Mouse (Mus musculus) neural tube, embryonic 12.5 days (tissue): Measurements from ENCODE around the gene Olfr464. TPM values are rescaled to one million over a fixed set of nuclear protein-coding genes. Genes with fewer than 3 reads are reported as not detected.

ENCODE experiments used
- ATAC-seq: fragments of 200-750 bp; cut with Nextera tagmentation; 2 replicates; pipeline ENCODE4 v1.8.0; 2017; ENCODE audit warnings: low read depth, mild to moderate bottlenecking, moderate TSS enrichment, moderate library complexity; ENCODE audit not compliant: low FRiP score
- H3K27ac ChIP-seq: fragments of 300-500 bp; sonication (generic); 2 replicates; pipeline ENCODE4 v1.5.1; 2016
- H3K27me3 ChIP-seq: fragments of 300-500 bp; sonication (generic); replicated peaks from 2 replicates; pipeline ENCODE4 v1.6.1; 2016; ENCODE audit warnings: mild to moderate bottlenecking
- H3K36me3 ChIP-seq: fragments of 300-500 bp; sonication (generic); 2 replicates; pipeline ENCODE4 v1.6.1; 2016; ENCODE audit warnings: mild to moderate bottlenecking
- H3K4me1 ChIP-seq: fragments of 300-500 bp; sonication (generic); 2 replicates; pipeline ENCODE4 v1.6.1; 2016
- H3K4me2 ChIP-seq: fragments of 300-500 bp; sonication (generic); replicated peaks from 2 replicates; pipeline ENCODE4 v1.6.1; 2016; ENCODE audit warnings: mild to moderate bottlenecking
- H3K4me3 ChIP-seq: fragments of 300-500 bp; sonication (generic); 2 replicates; pipeline ENCODE4 v1.5.1; 2016
- H3K9ac ChIP-seq: fragments of 300-500 bp; sonication (generic); 2 replicates; pipeline ENCODE4 v1.6.1; 2016; ENCODE audit warnings: mild to moderate bottlenecking
- H3K9me3 ChIP-seq: fragments of 300-500 bp; sonication (generic); 2 replicates; pipeline ENCODE4 v1.6.1; 2016; ENCODE audit warnings: mild to moderate bottlenecking
- WGBS: fragments of 180-500 bp; shearing (Covaris S2); methylation state at CpG from one replicate; pipeline ENCODE4 v1.1.7; 2016; 5-methylcytosine and 5-hydroxymethylcytosine counted together
- polyA plus RNA-seq: library from polyadenylated mRNA; unstranded; fragments of >200 nt; fragmentation: Nextera tagmentation; extraction: Ambion mirVana; gene quantifications from 2 replicates; pipeline ENCODE4 v1.2.1, GENCODE M21; 2016

The Olfr464 gene
- not detected in 2 replicates for polyA plus RNA-seq

DNA sequence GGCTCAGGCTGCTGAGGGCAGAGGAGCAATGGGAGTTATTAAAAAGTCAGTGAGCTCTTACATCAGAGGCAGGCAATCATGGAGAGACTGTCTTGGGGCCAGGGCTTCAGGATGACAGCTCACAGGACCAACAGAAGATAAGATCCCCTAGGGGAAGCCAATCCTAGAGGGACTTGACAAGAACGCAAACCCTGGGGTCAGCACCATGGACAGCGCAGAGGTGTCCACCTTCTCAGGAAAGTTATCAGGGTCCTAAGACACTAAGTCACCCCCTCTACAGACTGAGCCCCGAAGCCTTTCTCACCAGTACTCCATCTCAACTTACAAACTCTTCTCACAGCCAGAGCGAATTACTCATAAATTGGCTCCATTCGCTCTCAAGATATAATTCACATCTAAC, at the start of gene Olfr464:
Gene Olfr464 (minus strand): TSS at position 2 of the 400 bp plus-strand sequence.
- Histone ChIP-seq H3K9ac (no peak within 1 kb of the TSS), H3K27me3 (no peaks in the 10 kb centered on the region), H3K36me3 (no peaks in the 10 kb centered on the region), H3K27ac (no peak within 1 kb of the TSS), H3K9me3 (no peaks in the 10 kb centered on the region), H3K4me2 (no peak within 1 kb of the TSS), H3K4me1 (no peaks in the 10 kb centered on the region), H3K4me3 (no peak within 1 kb of the TSS)
- 39% methylated on average over 5 of the region's 5 CpGs for WGBS
- ATAC-seq: no peak

DNA sequence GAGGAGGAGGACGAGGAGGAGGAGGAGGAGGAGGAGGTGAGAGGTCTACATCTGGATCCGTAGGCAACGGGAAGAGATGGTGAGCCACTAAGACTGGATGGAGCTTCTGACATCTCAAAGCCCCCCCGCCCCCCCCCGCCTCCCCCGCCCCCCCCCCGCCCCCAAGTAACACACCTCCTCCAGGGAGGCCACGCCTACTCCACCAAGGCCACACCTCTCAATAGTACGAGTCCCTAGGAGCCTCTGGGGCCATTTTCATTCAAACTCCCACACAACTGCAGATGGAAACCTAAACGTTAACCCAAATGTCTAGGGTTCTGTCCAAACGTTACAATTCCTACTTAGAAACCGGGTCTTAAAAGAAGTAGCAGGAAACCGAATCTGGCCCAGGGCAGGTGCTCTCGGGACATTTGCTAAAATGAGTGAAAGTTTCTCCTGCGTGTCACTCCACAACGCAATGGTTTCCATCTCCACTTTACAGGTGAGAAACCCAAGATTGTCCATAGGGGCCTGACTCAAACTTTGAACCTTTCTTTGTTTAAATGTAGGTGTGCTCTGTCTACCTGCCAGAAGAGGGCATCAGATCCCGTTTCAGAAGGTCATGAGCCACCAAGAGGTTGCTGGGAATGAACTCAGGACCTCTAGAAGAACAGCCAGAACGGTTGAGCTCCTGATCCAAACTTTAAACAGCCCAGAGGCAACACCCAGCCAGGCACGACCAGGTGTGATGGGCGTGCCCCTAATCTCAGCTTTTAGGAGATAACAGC, 47.8 kb upstream of the Olfr464 start:
- Histone ChIP-seq H3K4me3 (no peak overlapping the region), H3K9me3 (no peaks in the 10 kb centered on the region), H3K9ac (no peak overlapping the region), H3K36me3 (no peaks in the 10 kb centered on the region), H3K4me1 (0 out of 2 replicates have a peak, but pooled peaks cover 6% of the 10 kb centered on the region), H3K27ac (no peak overlapping the region), H3K4me2 (peak overlapping the region; percentile 48), H3K27me3 (no peaks in the 10 kb centered on the region)
- ATAC-seq: no peak
- 24% methylated on average over 15 of the region's 20 CpGs for WGBS

DNA sequence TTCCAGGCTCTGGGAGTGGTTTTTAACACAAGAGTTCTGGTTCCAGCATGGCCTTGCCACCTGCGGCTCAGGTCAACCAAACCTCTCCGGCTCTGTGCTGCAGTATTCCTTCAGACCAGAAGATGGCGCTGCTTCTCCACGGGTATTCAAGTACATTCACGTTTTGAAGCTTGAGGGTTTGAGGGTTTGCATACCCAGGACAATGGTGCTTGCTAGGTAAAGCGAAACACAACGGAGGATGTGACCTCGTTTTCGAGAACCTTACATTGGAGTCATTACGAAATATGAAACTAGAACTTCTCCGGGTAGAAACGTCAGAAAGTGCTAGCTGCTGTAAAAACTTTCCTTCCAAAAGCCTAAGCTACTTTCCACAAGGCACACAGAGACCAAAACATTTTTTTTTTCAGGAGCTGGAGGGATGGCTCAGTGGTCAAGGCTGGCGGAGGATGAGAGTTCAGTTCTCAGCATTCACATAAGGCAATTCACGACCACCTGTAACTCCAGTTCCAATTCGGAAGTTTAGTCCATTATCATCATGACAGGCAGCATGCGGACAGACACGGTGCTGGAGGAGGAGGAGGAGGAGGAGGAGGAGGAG, 47.0 kb upstream of the Olfr464 start:
- H3K4me2 ChIP-seq: peak overlapping the region; percentile 48
- H3K27me3 ChIP-seq: no peaks in the 10 kb centered on the region
- H3K36me3 ChIP-seq: no peaks in the 10 kb centered on the region
- WGBS: 3% methylated on average over 17 of the region's 17 CpGs
- H3K4me1 ChIP-seq: 0 out of 2 replicates have a peak, but pooled peaks cover 6% of the 10 kb centered on the region
- no peaks in the 10 kb centered on the region for H3K9me3 ChIP-seq
- no peak for ATAC-seq
- no peak overlapping the region for H3K27ac ChIP-seq
- no peak overlapping the region for H3K4me3 ChIP-seq
- H3K9ac ChIP-seq: no peak overlapping the region

DNA sequence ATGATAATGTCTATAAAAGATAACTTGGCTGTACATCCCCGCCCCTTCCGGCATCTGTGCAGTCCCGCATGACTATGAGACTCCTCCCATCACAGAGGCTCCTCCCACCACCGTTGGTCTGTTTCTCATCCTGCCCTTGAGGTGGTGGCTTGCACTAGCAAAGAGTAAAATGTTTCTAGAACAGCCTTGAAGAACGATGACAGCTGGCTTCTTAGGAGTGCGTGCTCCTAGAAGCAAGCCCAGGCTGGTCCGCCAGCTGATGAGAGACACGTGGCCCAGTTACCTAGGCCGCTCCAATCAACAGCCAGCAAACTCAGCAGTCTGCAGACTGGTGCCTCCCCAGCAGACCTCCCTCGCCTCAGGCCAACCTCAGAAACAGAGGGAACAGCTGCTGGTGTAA, 45.4 kb upstream of the Olfr464 start:
- 51% methylated on average over 10 of the region's 10 CpGs for WGBS
- no peak overlapping the region for H3K4me2 ChIP-seq

DNA sequence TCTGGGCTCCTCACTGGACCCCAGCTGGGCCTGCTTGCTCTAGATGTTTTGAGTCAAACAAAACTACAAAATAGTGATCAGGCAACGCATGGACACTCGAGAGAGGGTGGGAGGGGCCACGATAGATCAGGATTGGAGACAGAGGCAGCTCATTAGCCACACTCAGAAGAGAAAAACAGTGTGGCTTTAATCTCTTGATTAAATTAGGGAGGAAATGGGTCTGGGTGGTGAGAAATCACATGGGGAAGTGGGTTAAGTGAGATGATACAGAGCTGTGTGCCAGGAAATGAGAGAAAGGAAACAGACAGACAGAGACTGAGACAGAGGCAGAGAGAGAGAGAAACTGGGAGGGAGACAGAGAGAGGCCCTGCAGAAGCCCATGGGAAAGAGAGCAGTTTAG, 44.5 kb upstream of the Olfr464 start:
- no peaks in the 10 kb centered on the region for H3K36me3 ChIP-seq
- WGBS: 65% methylated on average over 3 of the region's 3 CpGs
- ATAC-seq: no peak
- H3K4me1 ChIP-seq: 0 out of 2 replicates have a peak, but pooled peaks cover 6% of the 10 kb centered on the region
- no peak overlapping the region for H3K27ac ChIP-seq
- H3K9me3 ChIP-seq: no peaks in the 10 kb centered on the region
- H3K4me2 ChIP-seq: no peak overlapping the region
- H3K9ac ChIP-seq: no peak overlapping the region; the same call in 1 of the 2 replicates
- H3K4me3 ChIP-seq: no peak overlapping the region
- H3K27me3 ChIP-seq: no peaks in the 10 kb centered on the region

More for the DNA sequence above, 45.4 kb upstream of the Olfr464 start:
- no peaks in the 10 kb centered on the region for H3K9me3 ChIP-seq
- H3K4me3 ChIP-seq: no peak overlapping the region
- 0 out of 2 replicates have a peak, but pooled peaks cover 6% of the 10 kb centered on the region for H3K4me1 ChIP-seq
- no peak for ATAC-seq
- no peak overlapping the region for H3K27ac ChIP-seq
- H3K27me3 ChIP-seq: no peaks in the 10 kb centered on the region
- H3K9ac ChIP-seq: no peak overlapping the region
- no peaks in the 10 kb centered on the region for H3K36me3 ChIP-seq

DNA sequence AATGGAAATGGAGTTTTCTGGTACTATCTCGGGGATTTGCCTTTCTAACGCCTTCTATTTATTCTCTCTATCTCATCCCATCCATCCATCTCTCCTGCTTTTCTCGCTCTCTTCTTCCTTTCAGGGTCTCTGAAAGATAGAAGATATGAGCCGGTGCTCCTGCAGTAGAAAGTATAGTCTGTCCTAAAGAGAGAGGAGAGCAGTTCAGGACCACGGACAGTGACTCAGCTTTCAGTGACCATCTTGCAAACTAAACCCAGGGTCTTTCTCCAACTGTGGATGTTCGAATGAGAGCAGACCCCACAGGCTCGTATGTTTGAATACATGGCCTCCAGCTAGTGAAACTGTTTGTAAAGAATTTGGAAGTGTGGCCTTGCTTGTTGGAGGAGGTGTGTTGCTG, 36.3 kb upstream of the Olfr464 start:
- Histone ChIP-seq H3K4me1 (no peaks in the 10 kb centered on the region), H3K27ac (no peak overlapping the region), H3K4me3 (no peak overlapping the region), H3K9ac (no peak overlapping the region), H3K27me3 (no peaks in the 10 kb centered on the region; the same call in 1 of the 2 replicates), H3K36me3 (no peaks in the 10 kb centered on the region), H3K9me3 (no peaks in the 10 kb centered on the region; the same call in 1 of the 2 replicates), H3K4me2 (no peak overlapping the region)
- no peak for ATAC-seq
- 46% methylated on average over 7 of the region's 7 CpGs for WGBS

DNA sequence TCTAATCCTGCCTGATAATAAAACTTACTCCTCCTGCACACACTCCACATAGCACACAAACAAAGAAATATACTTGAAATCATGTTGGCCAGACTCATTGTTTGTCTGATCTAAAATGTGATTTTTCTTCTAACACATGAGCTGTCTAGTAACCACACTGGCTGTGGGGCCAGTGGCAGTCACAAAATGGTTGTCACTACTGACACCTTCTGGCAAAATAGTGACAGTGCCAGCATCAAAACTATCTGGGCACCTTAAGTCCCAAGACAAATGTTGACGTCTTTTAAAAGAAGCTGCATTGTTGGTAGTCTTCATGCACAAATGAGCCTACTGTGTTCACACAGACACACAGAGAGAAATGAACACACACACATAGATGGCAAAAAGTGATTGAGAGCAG, 34.4 kb upstream of the Olfr464 start:
- WGBS: 9% methylated on average over 1 of the region's 1 CpGs

DNA sequence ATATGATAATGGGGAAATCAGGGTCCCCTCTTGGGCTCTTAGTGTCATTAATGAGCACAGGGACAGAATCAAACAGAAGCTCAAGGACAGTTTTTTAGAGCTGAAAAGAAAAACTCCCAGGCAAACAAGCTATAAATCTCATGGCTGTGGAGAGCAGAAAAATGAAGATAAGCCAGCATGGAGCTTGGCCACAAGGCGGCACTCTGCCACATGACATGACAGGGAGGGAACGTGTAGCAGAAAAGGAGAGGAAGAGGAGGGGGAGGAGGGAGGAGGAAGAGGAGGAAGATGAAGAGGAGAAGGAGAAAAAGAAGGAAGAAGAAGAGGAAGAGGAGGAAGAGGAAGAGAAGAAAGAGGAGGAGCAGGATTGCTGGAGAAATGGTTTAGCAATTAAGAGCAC, 29.2 kb upstream of the Olfr464 start:
- Histone ChIP-seq H3K36me3 (no peaks in the 10 kb centered on the region), H3K27me3 (no peaks in the 10 kb centered on the region), H3K9me3 (no peaks in the 10 kb centered on the region), H3K27ac (no peak overlapping the region), H3K4me2 (no peak overlapping the region; the same call in 1 of the 2 replicates), H3K9ac (no peak overlapping the region), H3K4me3 (no peak overlapping the region), H3K4me1 (no peaks in the 10 kb centered on the region)
- ATAC-seq: no peak
- 0% methylated on average over 2 of the region's 2 CpGs for WGBS

More for the DNA sequence above, 34.4 kb upstream of the Olfr464 start:
- H3K4me1 ChIP-seq: no peaks in the 10 kb centered on the region
- no peaks in the 10 kb centered on the region for H3K36me3 ChIP-seq
- no peak overlapping the region for H3K4me3 ChIP-seq
- ATAC-seq: no peak
- H3K27me3 ChIP-seq: no peaks in the 10 kb centered on the region; the same call in 1 of the 2 replicates
- H3K9ac ChIP-seq: no peak overlapping the region
- no peaks in the 10 kb centered on the region; the same call in 1 of the 2 replicates for H3K9me3 ChIP-seq
- no peak overlapping the region for H3K27ac ChIP-seq
- no peak overlapping the region for H3K4me2 ChIP-seq

DNA sequence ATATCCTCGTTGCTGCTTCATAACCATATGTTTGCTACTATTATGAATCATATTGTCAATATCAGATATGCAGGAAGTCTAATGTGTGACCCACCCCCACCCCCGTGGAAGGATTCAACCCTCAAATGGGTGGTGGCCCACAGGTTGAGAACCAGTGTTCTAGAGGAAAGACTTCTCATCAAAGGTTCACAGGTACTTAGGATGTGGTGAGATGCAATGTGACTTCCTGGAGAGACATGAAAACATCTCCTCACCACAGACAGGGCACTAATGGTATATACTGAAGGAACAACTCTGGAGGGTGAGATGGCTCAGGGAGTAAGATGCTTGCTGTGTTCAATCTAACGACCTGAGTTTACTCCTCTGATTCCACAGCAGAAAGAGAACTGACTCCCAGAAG, 14.7 kb upstream of the Olfr464 start:
- ATAC-seq: no peak
- Histone ChIP-seq H3K36me3 (no peaks in the 10 kb centered on the region), H3K27me3 (no peaks in the 10 kb centered on the region), H3K9me3 (no peaks in the 10 kb centered on the region), H3K4me3 (no peak overlapping the region), H3K4me1 (no peaks in the 10 kb centered on the region), H3K4me2 (no peak overlapping the region), H3K27ac (no peak overlapping the region), H3K9ac (no peak overlapping the region)
- WGBS: 66% methylated on average over 3 of the region's 3 CpGs

DNA sequence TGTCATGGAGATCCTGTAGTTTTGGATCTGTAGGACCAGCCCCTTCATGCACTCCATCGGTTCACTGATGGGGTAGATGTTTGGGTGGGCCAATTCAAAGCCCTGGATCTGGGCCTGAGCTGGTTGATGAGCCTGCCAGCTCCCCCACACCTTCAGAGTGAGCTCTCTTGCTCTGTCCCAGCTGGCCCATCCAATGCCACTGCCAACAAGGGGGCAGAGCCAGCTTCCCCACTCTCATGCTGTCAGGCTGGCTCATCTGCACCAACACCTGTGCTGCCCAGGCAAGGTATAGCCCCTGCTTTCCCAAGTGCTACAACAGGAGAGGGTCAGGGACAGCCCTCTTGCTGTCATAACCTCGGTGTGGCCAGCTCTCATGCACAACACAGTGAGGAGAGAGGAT, 13.0 kb upstream of the Olfr464 start:
- 81% methylated on average over 2 of the region's 2 CpGs for WGBS
- no peaks in the 10 kb centered on the region for H3K4me1 ChIP-seq
- no peak for ATAC-seq
- no peaks in the 10 kb centered on the region for H3K9me3 ChIP-seq
- no peaks in the 10 kb centered on the region for H3K36me3 ChIP-seq
- H3K9ac ChIP-seq: no peak overlapping the region
- H3K27me3 ChIP-seq: no peaks in the 10 kb centered on the region
- no peak overlapping the region for H3K4me2 ChIP-seq
- no peak overlapping the region for H3K4me3 ChIP-seq
- H3K27ac ChIP-seq: no peak overlapping the region

DNA sequence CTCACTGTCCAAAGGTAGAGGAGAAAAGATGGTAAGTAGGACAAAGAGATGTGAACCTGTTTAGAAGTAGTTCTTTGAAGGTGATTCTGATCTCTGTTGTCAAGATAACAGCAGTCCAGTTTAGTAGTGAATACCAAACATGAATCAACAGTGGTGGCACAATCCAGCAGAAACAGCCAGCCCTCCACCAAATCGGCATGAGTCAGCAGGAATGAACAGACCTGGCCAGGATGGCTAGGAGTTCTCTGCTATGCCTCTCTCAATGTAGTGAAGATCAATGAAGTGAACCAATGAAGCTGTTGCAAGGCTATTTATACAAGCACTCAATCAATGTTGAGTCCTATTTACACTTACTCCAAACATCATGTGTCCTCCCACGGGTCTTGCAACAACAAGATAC, 9.6 kb upstream of the Olfr464 start:
- WGBS: 90% methylated on average over 2 of the region's 2 CpGs
- Histone ChIP-seq H3K9ac (no peak overlapping the region), H3K4me3 (no peak overlapping the region), H3K9me3 (no peaks in the 10 kb centered on the region), H3K36me3 (no peaks in the 10 kb centered on the region), H3K4me2 (no peak overlapping the region), H3K27ac (no peak overlapping the region), H3K4me1 (no peaks in the 10 kb centered on the region), H3K27me3 (no peaks in the 10 kb centered on the region)
- ATAC-seq: no peak

DNA sequence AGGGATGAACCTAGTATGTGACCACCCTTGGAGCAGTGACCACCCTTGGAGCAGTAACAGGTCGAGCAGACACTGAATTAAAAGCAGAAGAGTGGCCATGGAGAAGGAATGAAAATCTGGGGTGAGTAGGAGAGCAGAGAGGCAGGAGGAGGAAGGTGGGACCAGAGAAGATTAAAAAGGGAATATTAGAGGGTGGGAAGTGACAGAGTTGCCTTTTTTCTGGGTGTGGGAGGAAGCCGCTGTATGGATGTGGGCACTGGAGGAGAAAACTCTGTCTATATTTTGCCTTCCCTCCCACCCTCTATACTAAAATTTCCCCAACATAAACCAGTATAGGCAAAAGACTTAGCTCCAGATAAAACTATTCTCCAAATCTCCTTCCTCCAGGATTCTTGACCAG, 466 bp downstream of the Olfr464 start:
- H3K27ac ChIP-seq: no peak overlapping the region
- H3K9me3 ChIP-seq: no peaks in the 10 kb centered on the region
- H3K4me3 ChIP-seq: no peak overlapping the region
- H3K4me1 ChIP-seq: no peaks in the 10 kb centered on the region
- H3K9ac ChIP-seq: no peak overlapping the region
- H3K27me3 ChIP-seq: no peaks in the 10 kb centered on the region
- ATAC-seq: no peak
- no peaks in the 10 kb centered on the region for H3K36me3 ChIP-seq
- no peak overlapping the region for H3K4me2 ChIP-seq
- 71% methylated on average over 2 of the region's 2 CpGs for WGBS
